Mouse (Mus musculus) heart, postnatal 25 days (tissue): ENCODE data around the gene Smg9. TPM values are rescaled to one million over a fixed set of nuclear protein-coding genes. Genes with fewer than 3 reads are reported as not detected.
A peak's percentile ranks its signal among the peaks of the same experiment; 100 is the strongest.

ENCODE experiments used
- DNase-seq: peaks from one replicate; pipeline ENCODE4 v3.0.0; 2022; ENCODE audit warnings: low spot score
- intact Hi-C: fragments of 180-260 bp; cut with DNase I; formaldehyde crosslinking; loops from one replicate; pipeline ENCODE4 v1.15.1; 2025
- total RNA-seq, 2 experiments: library from RNA; stranded (reverse); gene quantifications; 2 replicates each; pipeline ENCODE4 v1.2.3; 2021

Smg9 gene
- total RNA-seq, 2 experiments from 2014 or later, result 7.6 TPM

DNA sequence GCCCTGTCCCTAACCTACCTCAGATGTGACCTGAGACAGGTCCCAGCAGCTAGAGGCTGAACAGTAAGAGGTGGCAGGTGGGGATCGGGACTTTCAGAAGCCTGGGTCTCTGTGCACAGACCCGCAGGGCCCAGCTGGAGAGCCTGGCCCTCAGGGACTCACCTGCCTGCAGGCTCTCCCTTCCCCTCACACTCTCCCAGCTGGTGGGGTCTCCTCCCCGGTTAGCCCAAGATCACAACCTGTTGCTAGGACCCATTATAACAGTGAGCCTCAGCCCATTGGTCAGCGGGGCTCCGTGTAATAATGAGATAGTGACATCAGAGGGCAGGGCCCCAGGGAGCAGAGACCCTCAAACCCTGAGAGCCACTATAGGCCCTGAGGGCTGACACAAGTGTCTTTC, 35.9 kb downstream of the Smg9 start:
- intact Hi-C loops, result no loop called here
- DNase-seq, result no peak

DNA sequence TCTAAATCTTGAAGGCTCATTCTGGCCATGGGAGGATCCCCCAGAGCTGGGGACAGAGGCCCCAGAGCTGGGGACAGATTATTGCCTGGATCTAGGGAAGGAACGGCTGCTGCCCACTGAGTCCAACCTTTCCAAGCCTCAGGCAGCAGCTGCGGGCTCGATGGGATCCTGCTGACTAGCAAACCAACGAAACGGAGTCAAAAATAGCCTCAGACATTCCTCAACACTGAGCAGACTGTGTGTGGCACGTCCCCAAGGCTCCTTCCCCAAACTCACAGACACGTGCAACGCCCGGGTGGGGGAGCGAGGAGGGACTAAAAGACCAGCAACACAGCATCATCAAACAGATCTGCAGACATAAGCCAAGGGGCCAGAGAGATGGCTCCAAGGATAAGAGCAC, 38.6 kb downstream of the Smg9 start:
- DNase-seq, result no peak

DNA sequence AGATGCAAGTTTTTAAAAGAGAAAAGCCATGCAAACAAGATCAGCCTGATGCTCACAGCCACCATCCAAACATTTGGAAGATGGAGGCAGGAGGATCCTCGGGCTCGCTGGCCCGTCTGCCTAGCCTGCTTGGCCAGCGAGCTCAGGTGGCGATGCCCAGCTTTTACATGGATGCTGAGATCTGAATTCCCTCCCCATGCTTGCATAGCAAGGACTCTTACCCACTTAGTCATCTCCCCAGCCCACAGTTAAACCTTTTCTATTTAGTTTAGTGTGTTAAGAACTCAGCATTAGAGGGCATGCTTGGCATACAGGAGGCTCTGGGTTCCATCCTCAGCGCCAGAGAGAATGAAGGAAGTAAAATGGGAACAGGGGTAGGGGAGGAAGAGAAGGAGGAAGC, 39.8 kb downstream of the Smg9 start:
- no peak for DNase-seq

More for the DNA sequence above, 38.6 kb downstream of the Smg9 start:
- intact Hi-C loops, result no loop called here

DNA sequence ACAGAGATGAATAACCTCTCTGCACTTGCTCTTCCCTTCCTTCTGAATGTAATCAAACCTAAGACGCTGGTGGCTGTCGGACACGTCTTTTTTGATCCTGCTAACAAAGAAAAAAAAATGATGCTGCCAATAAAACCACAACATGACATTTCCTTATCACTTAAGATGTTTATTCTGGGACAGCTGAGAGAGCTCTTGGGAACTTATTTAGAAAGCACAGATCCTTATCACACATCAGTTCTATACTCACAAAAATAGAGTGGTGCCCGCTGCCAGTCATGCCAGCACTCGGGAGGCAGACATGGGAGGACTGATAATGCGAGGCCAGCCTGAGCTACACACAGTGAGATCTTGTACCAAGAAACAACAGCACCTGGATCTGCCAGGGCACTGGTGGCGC, 40.5 kb downstream of the Smg9 start:
- intact Hi-C loops, result no loop called here
- no peak for DNase-seq

More for the DNA sequence above, 39.8 kb downstream of the Smg9 start:
- intact Hi-C loops, result no loop called here

DNA sequence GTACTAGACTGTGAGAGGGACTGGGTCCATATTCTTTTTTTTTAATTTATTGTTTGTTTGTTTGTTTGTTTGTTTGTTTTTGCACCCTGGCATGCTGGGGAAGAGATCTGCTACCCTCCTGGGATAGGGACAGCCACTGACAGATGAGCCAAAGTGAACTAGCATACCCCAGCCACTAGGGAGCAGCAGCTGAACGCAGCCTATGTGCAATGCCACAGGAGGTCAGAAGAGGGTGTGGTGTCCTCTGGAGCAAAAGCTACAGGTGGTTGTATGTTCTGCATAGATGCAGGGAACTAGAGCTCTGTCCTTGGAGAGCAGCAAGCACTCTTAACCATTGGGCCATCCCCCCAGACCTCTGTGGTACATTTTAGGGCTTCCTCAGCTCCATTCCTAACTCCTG, 42.4 kb downstream of the Smg9 start:
- intact Hi-C loops, result loop anchor here (1.0 kb wide), 1 partner anchor 32 kb away; no protein-coding TSS in a partner anchor
- DNase-seq, result peak; percentile 31

DNA sequence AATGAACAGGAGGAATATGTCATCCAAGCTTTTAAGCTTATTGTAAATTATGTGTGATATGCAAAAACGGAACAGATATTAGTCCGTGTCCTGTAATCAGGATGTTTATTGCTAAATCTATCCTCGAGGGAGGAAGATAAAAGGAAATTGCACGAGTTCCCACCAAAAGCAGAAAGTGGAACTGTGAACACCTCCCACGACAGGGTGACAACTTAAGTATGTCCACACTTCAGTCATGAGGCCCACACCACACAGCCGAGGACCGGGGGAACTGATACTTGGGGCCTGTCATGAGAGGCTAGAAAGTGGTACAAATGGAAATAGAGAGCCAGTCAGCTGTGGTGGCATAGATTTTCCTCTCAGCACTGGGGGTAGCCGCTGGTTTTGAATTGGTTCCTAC, 42.9 kb downstream of the Smg9 start:
- intact Hi-C loops, result no loop called here
- DNase-seq, result no peak

DNA sequence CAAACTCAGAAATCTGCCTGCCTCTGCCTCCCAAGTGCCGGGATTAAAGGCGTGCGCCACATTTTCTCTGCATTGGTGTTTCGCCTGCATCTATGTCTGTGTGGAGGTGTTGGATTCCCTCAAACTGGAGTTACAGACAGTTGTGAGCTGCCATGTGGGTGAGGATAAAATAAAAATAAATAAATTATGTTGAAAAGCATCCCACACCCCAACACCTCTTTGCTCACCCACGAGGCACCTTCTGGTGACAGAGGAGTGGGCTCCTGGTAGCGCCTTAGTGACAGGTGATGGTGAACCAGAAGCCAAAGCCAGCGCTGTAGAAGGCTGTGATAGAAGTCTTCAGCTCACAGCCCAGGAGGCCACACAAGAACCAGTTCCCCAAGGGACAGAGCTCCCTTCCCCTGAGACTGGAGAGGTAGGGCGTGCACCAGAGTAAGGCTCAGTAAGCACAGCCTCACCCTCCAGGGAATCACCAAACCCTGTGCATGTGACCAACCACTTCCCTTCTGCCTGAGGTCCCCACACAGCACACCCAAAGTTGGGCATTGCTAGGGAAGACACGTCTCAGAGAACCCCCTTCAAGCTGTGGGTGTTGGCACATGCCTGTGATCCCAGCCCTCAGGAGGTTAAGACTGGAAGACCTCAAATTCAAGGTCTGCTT, 46.0 kb downstream of the Smg9 start:
- no peak for DNase-seq
- intact Hi-C loops, result no loop called here

- intact Hi-C loops, result no loop called here
- DNase-seq, result no peak
Observed at GRCm38 (mm10) chr7:24446697-24447340, 47.4 kb downstream of the Smg9 start.

DNA sequence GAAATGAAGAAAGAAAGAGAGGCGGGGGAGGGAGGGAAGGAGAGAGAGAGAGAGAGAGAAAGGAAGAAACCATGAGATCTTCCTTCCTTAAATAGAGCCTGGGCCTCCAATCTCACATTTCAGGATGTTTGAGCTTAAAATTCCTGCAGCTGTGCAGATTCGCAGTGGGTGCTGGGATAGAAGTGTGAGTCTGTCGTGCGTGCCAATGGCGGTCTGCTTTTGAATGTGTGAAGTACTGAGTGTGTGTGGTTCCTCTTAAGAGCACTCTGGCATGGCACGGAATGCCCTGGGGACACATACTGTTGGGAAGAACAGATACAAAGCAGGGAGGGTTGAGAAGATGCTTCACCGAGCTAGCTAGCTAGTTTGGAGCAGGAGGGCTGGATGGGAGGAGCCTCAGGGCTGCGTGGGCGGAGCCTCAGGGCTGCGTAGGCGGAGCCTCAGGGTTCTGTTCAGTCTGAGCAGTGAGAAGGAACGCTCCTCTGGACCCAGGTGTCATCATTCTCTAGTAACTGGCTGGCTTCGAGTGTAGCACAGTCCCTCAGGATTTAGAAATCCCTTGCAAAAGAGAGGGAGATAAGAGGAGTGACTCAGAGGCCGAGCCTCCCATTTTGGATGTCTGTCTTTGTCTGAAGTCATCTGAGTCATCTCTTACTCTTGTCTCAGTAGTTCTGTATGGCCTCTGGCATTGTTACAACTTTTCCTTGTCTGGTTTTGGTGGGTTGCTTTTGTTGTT, 49.5 kb downstream of the Smg9 start:
- intact Hi-C loops, result no loop called here
- no peak for DNase-seq

- DNase-seq, result no peak
- intact Hi-C loops, result no loop called here
Observed at GRCm38 (mm10) chr7:24450585-24451017, 51.2 kb downstream of the Smg9 start.

- no peak for DNase-seq
- intact Hi-C loops, result no loop called here
Observed at GRCm38 (mm10) chr7:24451855-24452311, 52.5 kb downstream of the Smg9 start, which contains the start of gene Irgc1. TSS of gene Irgc1 (minus strand) at chr7:24452297.

DNA sequence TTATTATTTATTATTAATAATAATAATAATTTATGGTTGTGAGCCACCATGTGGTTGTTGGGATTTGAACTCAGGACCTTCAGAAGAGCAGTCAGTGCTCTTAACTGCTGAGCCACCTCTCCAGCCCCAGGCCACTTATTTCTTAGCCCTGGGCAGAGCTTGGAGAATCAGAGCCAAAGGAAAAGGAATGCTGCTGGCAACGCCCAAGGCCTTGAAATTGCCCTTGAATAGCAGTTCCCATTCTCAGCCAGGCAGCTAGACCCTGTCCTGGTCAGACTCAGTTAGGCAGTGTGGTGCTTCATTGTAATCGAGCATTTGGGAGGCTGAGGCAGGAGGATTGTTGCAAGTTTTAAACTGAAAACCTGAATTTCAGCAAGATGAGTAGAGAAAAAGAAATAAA, 54.8 kb downstream of the Smg9 start:
- intact Hi-C loops, result no loop called here
- no peak for DNase-seq

DNA sequence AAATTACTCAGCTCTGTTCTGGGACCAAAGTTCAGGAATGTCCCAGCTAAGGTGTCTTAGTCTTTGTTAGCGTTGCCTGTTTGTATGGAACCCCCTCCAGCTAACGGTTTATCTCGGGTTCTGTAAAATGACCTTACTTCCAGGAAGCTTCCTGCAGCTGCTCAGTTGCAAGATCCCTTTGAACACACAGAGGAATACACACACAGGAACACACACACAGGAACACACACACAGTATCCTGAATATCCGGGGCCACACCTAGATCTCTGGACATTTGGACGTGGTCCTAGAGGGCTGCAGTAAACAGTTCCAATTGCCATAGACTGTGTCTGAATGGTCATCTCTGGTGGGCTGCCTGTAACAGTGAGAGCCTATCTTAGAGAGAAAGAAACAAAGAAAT, 56.3 kb downstream of the Smg9 start:
- DNase-seq, result peak; percentile 7
- intact Hi-C loops, result no loop called here

- no peak for DNase-seq
- intact Hi-C loops, result no loop called here
Observed at GRCm38 (mm10) chr7:24457726-24458370, 58.4 kb downstream of the Smg9 start.

- intact Hi-C loops, result no loop called here
- no peak for DNase-seq
Observed at GRCm38 (mm10) chr7:24459440-24459839, 60.0 kb downstream of the Smg9 start.

GRCm38 (mm10) chr7:24459843-24460242, 60.4 kb downstream of the Smg9 start:
- intact Hi-C loops, result no loop called here
- peak; percentile 55 for DNase-seq

- DNase-seq, result peak; percentile 13
- intact Hi-C loops, result no loop called here
Observed at GRCm38 (mm10) chr7:24461376-24462051, 62.1 kb downstream of the Smg9 start.

DNA sequence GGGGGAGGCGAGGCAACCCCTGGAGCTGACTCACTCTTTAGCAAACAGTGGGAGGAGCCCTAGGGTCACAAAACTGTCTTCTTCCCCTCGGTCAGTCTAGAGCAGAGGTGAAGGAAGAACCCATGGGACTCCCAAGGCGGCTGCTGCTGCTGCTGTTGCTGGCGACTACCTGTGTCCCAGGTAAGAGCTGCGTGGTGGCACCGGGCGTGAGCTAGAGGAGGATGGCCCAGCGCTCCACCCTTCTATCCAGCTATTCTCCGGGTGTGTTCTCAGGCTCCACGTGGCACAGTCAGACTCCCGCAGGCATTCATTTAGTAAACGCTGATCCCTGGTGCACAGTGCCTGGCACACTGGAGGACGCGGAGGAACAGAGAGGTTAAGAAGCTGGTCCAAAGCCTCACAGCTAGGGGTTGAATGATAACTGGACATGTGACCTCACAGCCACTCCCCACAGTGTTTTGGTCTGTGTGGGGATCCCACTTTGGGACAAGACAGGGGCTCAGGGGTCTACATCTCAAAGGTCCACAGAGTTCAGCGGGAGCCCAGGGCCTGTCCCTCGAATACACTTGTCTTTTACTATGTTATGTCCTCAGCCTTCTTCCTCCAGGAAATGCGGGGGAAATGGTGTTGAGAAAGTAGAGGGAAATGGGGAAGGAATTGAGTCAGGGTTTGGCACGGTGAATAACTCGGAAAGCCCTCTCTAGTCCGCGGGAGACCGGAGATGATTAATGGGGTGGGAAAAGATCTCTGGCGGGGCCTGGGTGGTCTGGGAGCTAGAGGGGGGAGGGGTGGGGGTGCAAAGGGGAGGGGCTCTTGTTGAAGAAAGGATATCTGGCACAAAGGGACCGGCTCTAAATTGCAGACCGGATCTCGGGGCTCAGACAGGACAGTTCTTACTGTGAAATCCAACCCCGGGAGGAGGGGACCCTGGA, 63.2 kb downstream of the Smg9 start, which contains the start of gene Plaur:
Gene Plaur (plus strand): TSS at position 97 of the 932 bp plus-strand sequence.
- peak; percentile 29 for DNase-seq
- intact Hi-C loops, result no loop called here

GRCm38 (mm10) chr7:24466835-24467234, 67.4 kb downstream of the Smg9 start:
- no peak for DNase-seq
- intact Hi-C loops, result no loop called here
